Mouse (Mus musculus) liver, embryonic 12.5 days (tissue): ENCODE results near the gene Huwe1. TPM values are rescaled to one million over a fixed set of nuclear protein-coding genes. Genes with fewer than 3 reads are reported as not detected.

Experiments used
- ATAC-seq: fragments of 200-750 bp; cut with Nextera tagmentation; 2 replicates; pipeline ENCODE4 v1.8.0; 2017; ENCODE audit warnings: moderate number of reproducible peaks, mild to moderate bottlenecking, moderate library complexity
- H3K27ac ChIP-seq: fragments of 300-500 bp; sonication (generic); 2 replicates; pipeline ENCODE4 v1.5.1; 2016; ENCODE audit warnings: mild to moderate bottlenecking
- H3K27me3 ChIP-seq: fragments of 300-500 bp; sonication (generic); replicated peaks from 2 replicates; pipeline ENCODE4 v1.6.1; 2016; ENCODE audit warnings: mild to moderate bottlenecking, moderate library complexity
- H3K36me3 ChIP-seq: fragments of 300-500 bp; sonication (generic); 2 replicates; pipeline ENCODE4 v1.6.1; 2016; ENCODE audit warnings: mild to moderate bottlenecking, moderate library complexity
- H3K4me1 ChIP-seq: fragments of 300-500 bp; sonication (generic); 2 replicates; pipeline ENCODE4 v1.6.1; 2016
- H3K4me2 ChIP-seq: fragments of 300-500 bp; sonication (generic); 2 replicates; pipeline ENCODE4 v1.6.1; 2016; ENCODE audit warnings: mild to moderate bottlenecking, moderate library complexity
- H3K4me3 ChIP-seq: fragments of 300-500 bp; sonication (generic); 2 replicates; pipeline ENCODE4 v1.5.1; 2016; ENCODE audit warnings: mild to moderate bottlenecking, moderate library complexity
- H3K9ac ChIP-seq: fragments of 300-500 bp; sonication (generic); 2 replicates; pipeline ENCODE4 v1.6.1; 2016; ENCODE audit warnings: mild to moderate bottlenecking, moderate library complexity
- H3K9me3 ChIP-seq: fragments of 300-500 bp; sonication (generic); replicated peaks from 2 replicates; pipeline ENCODE4 v1.6.1; 2016; ENCODE audit warnings: mild to moderate bottlenecking, moderate library complexity
- WGBS: fragments of 180-500 bp; shearing (Covaris S2); methylation state at CpG from one replicate; pipeline ENCODE4 v1.1.7; 2016; ENCODE audit not compliant: insufficient replicate concordance; 5-methylcytosine and 5-hydroxymethylcytosine counted together
- polyA plus RNA-seq: library from polyadenylated mRNA; unstranded; fragments of >200 nt; fragmentation: Nextera tagmentation; extraction: Ambion mirVana; gene quantifications from 2 replicates; pipeline ENCODE4 v1.2.1, GENCODE M21; 2016

Gene Huwe1
- polyA plus RNA-seq, 1 experiment from 2014 or later = 26.0 TPM

GRCm38 (mm10) chrX:151817712-151818111, 17.1 kb downstream of the Huwe1 start:
- 72% methylated on average over 3 of the region's 3 CpGs for WGBS
- H3K27ac ChIP-seq = no peak overlapping the region
- H3K9me3 ChIP-seq = no peaks in the 10 kb centered on the region
- no peak overlapping the region for H3K4me2 ChIP-seq
- no peak for ATAC-seq
- H3K27me3 ChIP-seq = no peaks in the 10 kb centered on the region
- H3K4me3 ChIP-seq = no peak overlapping the region
- H3K9ac ChIP-seq = no peak overlapping the region
- H3K4me1 ChIP-seq = peaks cover 4% of the 10 kb centered on the region; the same call in 1 of the 2 replicates
- peaks cover 3% of the 10 kb centered on the region; the same call in 1 of the 2 replicates for H3K36me3 ChIP-seq

DNA sequence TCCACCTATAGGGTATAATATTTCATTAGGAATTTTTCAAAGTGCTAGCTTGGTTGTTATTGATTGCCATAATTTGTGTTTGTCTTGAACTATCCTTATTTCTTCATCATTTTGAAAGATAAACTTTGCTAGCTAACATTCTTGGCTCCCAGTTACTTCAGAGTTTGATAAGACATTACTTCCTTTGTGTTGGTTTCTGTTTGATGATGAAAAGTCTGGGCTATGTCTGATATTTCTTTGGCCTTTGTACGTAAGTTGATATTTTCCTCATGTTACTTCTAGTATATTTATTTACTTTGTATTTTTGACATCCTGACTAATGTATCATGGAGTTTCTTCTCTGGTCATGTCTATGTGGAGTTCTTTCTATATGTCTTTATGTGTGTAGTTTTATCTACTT, 28.4 kb downstream of the Huwe1 start:
- H3K27ac ChIP-seq = no peak overlapping the region
- no peak overlapping the region for H3K4me3 ChIP-seq
- no peak overlapping the region for H3K4me2 ChIP-seq
- no peaks in the 10 kb centered on the region for H3K9me3 ChIP-seq
- WGBS = 68% methylated on average over 1 of the region's 1 CpGs
- H3K9ac ChIP-seq = no peak overlapping the region
- no peaks in the 10 kb centered on the region for H3K36me3 ChIP-seq
- ATAC-seq = no peak
- no peaks in the 10 kb centered on the region for H3K27me3 ChIP-seq
- peaks cover 23% of the 10 kb centered on the region for H3K4me1 ChIP-seq

- no peaks in the 10 kb centered on the region for H3K27me3 ChIP-seq
- H3K9ac ChIP-seq = no peak overlapping the region
- H3K4me2 ChIP-seq = peak overlapping the region; percentile 29
- H3K36me3 ChIP-seq = no peaks in the 10 kb centered on the region
- peak overlapping the region; percentile 2; the same call in 1 of the 2 replicates for H3K27ac ChIP-seq
- ATAC-seq = peak; percentile 80
- H3K9me3 ChIP-seq = no peaks in the 10 kb centered on the region
- H3K4me3 ChIP-seq = no peak overlapping the region
- H3K4me1 ChIP-seq = peaks cover 23% of the 10 kb centered on the region
Measured at GRCm38 (mm10) chrX:151831260-151831659, 30.7 kb downstream of the Huwe1 start.

- Histone ChIP-seq H3K9ac (no peak overlapping the region), H3K27me3 (no peaks in the 10 kb centered on the region), H3K4me1 (peaks cover 20% of the 10 kb centered on the region), H3K9me3 (no peaks in the 10 kb centered on the region), H3K4me3 (no peak overlapping the region), H3K36me3 (no peaks in the 10 kb centered on the region), H3K4me2 (no peak overlapping the region), H3K27ac (no peak overlapping the region)
- ATAC-seq = peak; percentile 51
Measured at GRCm38 (mm10) chrX:151832982-151833381, 32.4 kb downstream of the Huwe1 start.

- Histone ChIP-seq H3K4me2 (no peak overlapping the region), H3K4me1 (no peaks in the 10 kb centered on the region), H3K36me3 (peaks cover 51% of the 10 kb centered on the region), H3K27me3 (peaks cover 3% of the 10 kb centered on the region; the same call in 1 of the 2 replicates), H3K4me3 (no peak overlapping the region), H3K9me3 (no peaks in the 10 kb centered on the region), H3K9ac (no peak overlapping the region), H3K27ac (no peak overlapping the region)
- ATAC-seq = no peak
- WGBS = 86% methylated on average over 8 of the region's 8 CpGs
Measured at GRCm38 (mm10) chrX:151859436-151859835, 58.8 kb downstream of the Huwe1 start.

GRCm38 (mm10) chrX:151910692-151911091, 110.1 kb downstream of the Huwe1 start:
- 22% methylated on average over 1 of the region's 1 CpGs for WGBS
- ATAC-seq = peak; percentile 79

GRCm38 (mm10) chrX:151912267-151912666, 111.7 kb downstream of the Huwe1 start:
- peaks cover 88% of the 10 kb centered on the region for H3K36me3 ChIP-seq
- H3K4me3 ChIP-seq = no peak overlapping the region
- ATAC-seq = no peak
- no peaks in the 10 kb centered on the region for H3K9me3 ChIP-seq
- no peak overlapping the region for H3K4me2 ChIP-seq
- no peak overlapping the region for H3K9ac ChIP-seq
- no peak overlapping the region for H3K27ac ChIP-seq
- 75% methylated on average over 4 of the region's 4 CpGs for WGBS
- H3K27me3 ChIP-seq = peaks cover 3% of the 10 kb centered on the region; the same call in 1 of the 2 replicates
- 0 out of 2 replicates have a peak, but pooled peaks cover 3% of the 10 kb centered on the region for H3K4me1 ChIP-seq

More at GRCm38 (mm10) chrX:151910692-151911091, 110.1 kb downstream of the Huwe1 start:
- Histone ChIP-seq H3K27me3 (0 out of 2 replicates have a peak, but pooled peaks cover 5% of the 10 kb centered on the region), H3K27ac (no peak overlapping the region), H3K4me3 (no peak overlapping the region), H3K9ac (no peak overlapping the region), H3K9me3 (no peaks in the 10 kb centered on the region), H3K4me2 (no peak overlapping the region), H3K4me1 (0 out of 2 replicates have a peak, but pooled peaks cover 3% of the 10 kb centered on the region), H3K36me3 (peaks cover 88% of the 10 kb centered on the region)

DNA sequence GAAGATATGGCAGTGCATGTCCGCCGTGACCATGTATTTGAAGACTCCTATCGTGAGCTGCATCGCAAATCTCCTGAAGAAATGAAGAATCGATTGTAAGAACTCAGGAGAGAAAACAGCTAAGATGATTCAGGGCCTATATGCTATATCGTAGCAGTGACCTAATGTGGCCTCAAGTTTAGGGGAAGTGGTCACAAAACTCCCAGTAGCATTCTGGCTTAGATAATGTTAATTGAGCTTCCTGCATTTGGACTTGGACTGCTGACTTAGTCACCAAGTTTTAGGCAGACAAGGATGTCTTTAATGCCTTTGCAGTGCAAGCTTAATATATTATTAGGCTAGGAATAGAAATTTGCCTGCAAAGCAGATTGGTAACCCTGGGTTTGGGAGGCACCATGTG, 128.8 kb downstream of the Huwe1 start:
- H3K9ac ChIP-seq = no peak overlapping the region
- H3K4me2 ChIP-seq = no peak overlapping the region
- H3K9me3 ChIP-seq = no peaks in the 10 kb centered on the region
- H3K4me1 ChIP-seq = no peaks in the 10 kb centered on the region
- H3K36me3 ChIP-seq = peaks cover 89% of the 10 kb centered on the region
- WGBS = 86% methylated on average over 6 of the region's 6 CpGs
- H3K27ac ChIP-seq = no peak overlapping the region
- no peaks in the 10 kb centered on the region; the same call in 1 of the 2 replicates for H3K27me3 ChIP-seq
- ATAC-seq = no peak
- H3K4me3 ChIP-seq = no peak overlapping the region

- WGBS = 42% methylated on average over 2 of the region's 2 CpGs
- Histone ChIP-seq H3K9ac (no peak overlapping the region), H3K27me3 (no peaks in the 10 kb centered on the region), H3K4me2 (no peak overlapping the region), H3K4me3 (no peak overlapping the region), H3K4me1 (no peaks in the 10 kb centered on the region), H3K36me3 (peaks cover 8% of the 10 kb centered on the region), H3K9me3 (no peaks in the 10 kb centered on the region), H3K27ac (no peak overlapping the region)
- no peak for ATAC-seq
Measured at GRCm38 (mm10) chrX:151938852-151939251, 138.2 kb downstream of the Huwe1 start.

GRCm38 (mm10) chrX:151946986-151947385, 146.4 kb downstream of the Huwe1 start:
- Histone ChIP-seq H3K27me3 (no peaks in the 10 kb centered on the region), H3K27ac (no peak overlapping the region), H3K9ac (no peak overlapping the region), H3K4me2 (no peak overlapping the region), H3K36me3 (no peaks in the 10 kb centered on the region), H3K9me3 (no peaks in the 10 kb centered on the region), H3K4me1 (no peaks in the 10 kb centered on the region), H3K4me3 (no peak overlapping the region)
- 40% methylated on average over 1 of the region's 1 CpGs for WGBS
- no peak for ATAC-seq

DNA sequence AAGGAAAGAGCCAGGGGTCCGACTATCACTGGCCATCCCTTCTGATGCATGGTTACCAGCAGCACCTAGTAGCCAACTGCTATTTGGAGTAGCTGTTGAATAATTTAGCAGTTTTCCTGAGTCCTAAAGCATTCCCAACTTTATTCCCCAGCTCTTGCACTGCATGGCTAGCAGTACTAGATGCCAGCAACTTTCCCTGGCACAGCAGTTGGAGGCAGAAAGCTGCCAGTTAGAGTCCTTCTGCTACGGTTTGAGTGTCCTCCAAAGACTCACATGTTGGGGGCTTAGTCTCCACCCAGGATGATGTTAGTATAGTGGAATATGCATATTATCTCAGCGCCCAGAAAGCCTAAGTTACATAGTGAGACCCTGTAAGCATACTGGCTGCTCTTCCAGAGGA, 147.2 kb downstream of the Huwe1 start:
- 38% methylated on average over 3 of the region's 3 CpGs for WGBS
- no peak overlapping the region for H3K4me2 ChIP-seq
- H3K4me3 ChIP-seq = no peak overlapping the region
- ATAC-seq = no peak
- no peaks in the 10 kb centered on the region for H3K36me3 ChIP-seq
- no peak overlapping the region for H3K27ac ChIP-seq
- no peak overlapping the region for H3K9ac ChIP-seq
- H3K27me3 ChIP-seq = no peaks in the 10 kb centered on the region
- H3K9me3 ChIP-seq = no peaks in the 10 kb centered on the region
- no peaks in the 10 kb centered on the region for H3K4me1 ChIP-seq

- Histone ChIP-seq H3K27me3 (no peaks in the 10 kb centered on the region), H3K9me3 (no peaks in the 10 kb centered on the region), H3K4me2 (no peak overlapping the region), H3K4me3 (no peak overlapping the region), H3K36me3 (no peaks in the 10 kb centered on the region), H3K27ac (no peak overlapping the region), H3K4me1 (no peaks in the 10 kb centered on the region), H3K9ac (no peak overlapping the region)
- no peak for ATAC-seq
- 30% methylated on average over 1 of the region's 1 CpGs for WGBS
Measured at GRCm38 (mm10) chrX:151950231-151950630, 149.6 kb downstream of the Huwe1 start.

DNA sequence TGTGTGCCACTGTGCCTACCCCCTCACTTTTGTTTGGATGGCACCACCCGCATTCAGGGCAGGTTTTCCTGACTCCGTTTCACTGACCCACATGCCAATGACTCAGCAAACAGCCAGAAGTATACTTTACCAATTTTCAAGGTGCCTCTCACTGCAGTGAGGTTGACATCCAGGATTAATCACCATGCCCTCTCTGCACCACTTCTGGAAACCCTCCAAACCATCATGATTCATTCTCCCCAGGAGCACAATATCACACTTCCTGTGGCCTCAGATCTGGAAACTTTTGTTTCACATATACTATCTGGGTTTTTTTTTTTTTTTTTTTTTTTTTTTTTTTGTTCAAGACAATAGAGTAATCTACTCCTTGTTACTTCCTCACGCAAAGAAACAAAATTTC, 150.6 kb downstream of the Huwe1 start:
- H3K9ac ChIP-seq = no peak overlapping the region
- H3K4me2 ChIP-seq = no peak overlapping the region
- no peaks in the 10 kb centered on the region for H3K4me1 ChIP-seq
- H3K27me3 ChIP-seq = no peaks in the 10 kb centered on the region
- H3K27ac ChIP-seq = no peak overlapping the region
- no peak for ATAC-seq
- WGBS = 27% methylated on average over 3 of the region's 3 CpGs
- H3K9me3 ChIP-seq = no peaks in the 10 kb centered on the region
- no peaks in the 10 kb centered on the region for H3K36me3 ChIP-seq
- no peak overlapping the region for H3K4me3 ChIP-seq
